Mouse (Mus musculus) lung, postnatal 4 days (tissue): ENCODE measurements around the gene 9430097D07Rik.

Source experiments
- DNase-seq, 2 experiments: peaks; one replicate each; pipeline ENCODE4 v3.0.0; 2021

Gene 9430097D07Rik

DNA sequence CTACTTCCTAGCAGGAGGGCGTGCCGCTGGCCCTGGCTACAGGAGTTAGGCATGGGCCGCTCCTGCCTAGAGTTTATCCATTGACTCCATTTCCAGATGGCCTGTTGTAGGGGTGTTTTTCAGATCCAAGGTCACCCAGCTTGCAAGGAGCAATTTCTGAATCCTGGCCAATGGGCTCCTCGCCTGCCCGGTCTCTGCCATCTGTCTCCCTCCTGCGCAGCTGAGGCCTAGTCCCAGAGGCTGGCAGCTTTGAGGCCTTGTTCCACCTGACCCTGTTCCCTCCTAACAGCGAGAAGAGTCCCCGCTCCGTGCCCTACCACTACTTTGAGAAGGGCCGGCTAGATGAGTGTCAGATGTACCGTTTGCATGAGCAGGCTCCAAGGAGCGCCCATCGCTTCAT, 21.2 kb upstream of the 9430097D07Rik start:
- no peak for DNase-seq

DNA sequence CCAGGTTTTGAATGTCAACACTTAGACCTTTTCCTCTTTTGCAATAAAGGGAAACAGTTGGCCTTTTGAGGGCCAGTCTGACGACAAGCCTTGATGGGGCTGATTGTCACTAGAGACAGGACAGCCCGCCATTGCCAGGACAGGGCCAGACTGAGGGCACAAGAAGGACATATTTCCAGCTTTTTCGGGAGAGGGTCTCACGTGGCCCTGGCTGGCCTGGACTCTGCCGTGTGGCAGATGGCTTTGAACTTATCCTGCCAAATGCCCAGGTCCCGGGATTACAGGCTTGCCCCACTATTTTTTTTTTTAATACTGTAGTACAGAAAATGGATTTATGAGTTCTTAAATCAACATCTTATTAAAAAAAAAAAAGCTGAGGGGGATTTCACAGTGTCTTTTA, 15.8 kb upstream of the 9430097D07Rik start:
- no peak for DNase-seq

DNA sequence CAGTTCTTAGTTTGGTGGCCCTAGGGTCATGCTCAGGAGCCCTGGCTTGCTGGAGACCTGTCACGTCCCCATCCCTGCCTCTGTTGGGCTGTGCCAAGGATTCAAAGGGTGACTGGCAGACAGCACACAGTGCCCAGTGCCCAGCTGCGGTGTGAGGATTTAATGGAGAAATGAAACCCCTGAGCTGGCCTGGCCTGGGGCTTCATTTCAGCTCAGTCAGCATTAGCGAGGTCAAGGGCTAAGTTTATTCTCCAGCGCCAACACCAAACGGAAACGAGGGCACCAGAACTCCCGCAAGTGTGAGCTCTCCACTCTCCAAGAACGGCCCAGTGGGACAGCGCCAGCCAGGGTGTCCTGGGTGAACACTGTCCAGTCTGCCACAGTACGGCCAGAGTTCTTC, 14.7 kb upstream of the 9430097D07Rik start:
- no peak for DNase-seq

DNA sequence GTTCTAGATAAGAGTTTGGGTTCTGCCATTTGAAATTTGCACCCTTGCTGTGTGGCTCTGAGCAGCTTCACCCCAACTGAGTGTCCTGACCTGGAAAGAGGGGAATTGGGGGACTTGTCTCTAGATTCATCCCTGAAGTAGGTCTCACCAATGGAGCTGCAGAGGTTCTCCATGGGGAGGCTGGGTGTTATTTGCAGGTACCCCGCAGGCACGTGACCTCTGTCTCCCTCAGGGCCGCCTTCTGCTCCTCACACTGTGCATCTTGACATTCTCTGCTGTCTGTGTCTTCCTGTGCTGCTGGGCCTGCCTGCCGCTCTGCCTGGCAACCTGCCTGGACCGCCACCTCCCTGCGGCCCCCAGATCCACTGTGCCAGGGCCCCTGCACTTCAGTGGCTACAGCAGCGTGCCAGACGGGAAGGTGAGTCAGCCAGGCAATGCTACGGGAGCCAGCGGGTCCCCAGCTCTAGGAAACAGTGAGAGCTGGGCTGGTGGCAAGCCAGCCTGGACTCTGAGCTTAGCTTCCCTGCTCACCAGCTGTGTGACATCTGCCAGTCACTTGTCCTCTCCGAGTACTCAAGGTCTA, 13.8 kb upstream of the 9430097D07Rik start:
- DNase-seq: peak in 1 of 2 experiments; percentile 70

DNA sequence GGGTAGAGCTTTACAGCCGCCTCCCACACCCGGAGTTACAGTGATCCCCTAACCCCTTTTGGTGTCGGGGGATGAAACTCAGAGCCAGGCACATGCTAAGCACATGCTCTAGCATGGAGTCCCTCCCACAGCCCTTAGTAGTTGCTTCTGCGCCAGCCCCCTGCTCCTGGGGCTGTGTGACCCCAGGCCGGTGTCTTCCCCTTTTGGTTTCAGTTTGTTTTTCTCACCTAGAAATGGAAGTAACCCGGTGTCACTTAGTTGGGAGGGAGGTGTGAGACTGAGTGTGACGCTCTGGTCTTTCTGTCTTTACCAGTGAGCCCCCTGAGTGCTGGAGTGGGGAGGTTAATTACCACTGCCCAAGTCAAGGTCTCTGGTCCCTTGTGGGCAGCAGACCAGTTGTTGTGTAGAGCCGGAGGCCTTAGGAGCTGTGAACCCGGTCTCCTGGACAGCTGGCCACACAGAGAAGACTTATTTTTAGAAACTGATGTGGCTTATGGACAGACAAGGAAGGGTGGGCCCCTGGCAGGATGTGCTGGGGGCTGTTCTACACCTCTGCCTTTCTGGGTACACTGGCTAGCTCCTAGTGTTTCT, 12.3 kb upstream of the 9430097D07Rik start:
- DNase-seq: peak; percentile 48 to 60

DNA sequence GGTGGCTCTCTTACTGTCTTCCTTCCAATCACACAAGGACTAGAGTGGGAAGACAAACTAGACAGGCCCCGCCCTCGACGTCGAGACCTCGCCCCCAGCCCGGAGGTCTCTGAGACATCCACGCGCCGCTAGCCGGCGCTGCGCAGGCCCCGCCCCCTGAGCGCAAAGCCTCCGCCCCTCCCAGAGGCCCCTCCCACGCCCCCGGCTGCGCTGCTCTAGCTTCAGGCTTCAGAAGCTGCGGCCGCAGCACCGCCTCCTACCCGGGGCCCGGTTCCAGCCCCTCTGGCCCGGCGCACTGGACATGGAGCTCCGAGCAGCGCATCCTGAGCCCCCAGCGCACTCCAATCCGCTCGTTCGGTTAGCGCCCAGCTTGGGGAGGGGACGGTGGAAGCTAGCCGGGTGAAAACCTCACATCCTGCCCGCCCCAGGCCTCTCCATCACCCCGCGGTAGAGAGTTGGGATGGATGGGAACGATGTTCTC, 11.4 kb upstream of the 9430097D07Rik start, which contains the start of gene St6galnac4:
TSS of gene St6galnac4 (plus strand) at position 225 of the 481 bp plus-strand sequence.
- DNase-seq: peak; percentile 94 to 95

DNA sequence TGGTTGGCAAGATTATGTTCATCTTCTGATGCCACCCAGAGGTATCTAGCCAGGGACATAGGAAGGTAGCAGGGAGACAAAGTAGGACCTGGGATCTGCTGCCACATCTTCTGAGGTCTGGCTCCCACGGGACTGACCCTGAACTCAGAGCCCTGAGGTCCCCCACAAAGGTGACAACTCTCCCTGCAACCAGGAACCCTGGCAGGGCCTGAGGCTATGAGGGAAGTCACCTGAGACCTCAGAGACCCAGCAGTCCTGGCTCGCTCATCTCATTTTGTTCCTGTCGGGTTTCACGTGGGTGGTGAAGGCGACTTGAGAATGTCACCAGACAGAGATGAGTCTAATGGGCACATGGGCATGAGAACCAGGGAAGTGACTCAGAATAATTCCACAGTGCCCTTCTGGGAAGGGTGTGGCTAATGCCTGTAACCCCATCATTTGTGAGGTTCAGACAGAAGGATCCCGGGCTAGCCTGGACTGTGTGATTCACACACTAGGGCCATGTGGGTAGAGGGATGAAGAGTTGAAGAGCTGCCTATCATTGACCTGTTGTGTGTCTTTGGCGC, 9.7 kb upstream of the 9430097D07Rik start:
- DNase-seq: no peak

DNA sequence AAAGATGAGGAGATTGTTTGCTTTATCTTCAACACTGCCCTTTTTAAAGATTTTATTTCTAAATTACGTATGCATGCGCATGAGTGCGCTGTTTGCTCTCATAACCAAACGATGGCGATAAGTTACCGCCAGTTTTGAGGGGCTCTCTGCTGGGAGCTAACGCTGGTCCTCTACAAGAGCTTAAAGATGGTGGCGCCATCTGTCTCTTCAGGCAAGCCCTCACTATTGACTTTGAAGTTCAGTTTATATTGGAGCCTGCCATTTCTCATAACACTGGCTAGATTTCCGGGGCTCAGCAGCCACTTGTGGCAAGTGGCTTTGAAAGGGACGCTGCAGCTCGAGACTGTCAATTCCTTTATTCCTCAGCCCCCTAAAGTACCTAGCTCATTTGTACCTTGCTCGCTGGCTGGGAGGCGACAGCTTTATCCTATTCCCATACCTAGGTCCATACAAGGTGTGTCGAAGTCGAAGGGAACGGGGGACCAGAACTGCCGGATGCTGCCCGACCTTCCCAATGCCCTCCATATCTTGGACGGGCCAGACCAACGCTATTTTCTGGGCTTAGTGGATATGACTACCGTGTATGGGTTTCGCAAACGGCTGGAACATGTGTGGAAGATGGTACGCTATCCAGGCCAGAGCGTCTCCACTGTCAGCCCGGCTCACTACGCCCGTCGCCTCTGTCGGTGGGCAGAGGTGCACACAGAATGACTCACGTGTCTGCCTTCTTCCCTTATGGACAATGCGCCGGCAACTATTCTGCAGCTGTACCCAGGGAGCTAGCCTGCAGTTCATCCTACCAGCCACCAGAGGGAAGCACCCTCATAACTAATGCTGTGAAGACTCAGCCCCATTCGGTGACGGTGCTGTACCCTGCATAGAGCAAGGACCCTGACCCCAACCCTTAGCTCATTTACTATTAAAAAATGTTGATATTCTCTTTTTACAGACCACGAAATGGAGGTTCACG, 7.6 kb upstream of the 9430097D07Rik start:
- peak; percentile 77 to 88 for DNase-seq

DNA sequence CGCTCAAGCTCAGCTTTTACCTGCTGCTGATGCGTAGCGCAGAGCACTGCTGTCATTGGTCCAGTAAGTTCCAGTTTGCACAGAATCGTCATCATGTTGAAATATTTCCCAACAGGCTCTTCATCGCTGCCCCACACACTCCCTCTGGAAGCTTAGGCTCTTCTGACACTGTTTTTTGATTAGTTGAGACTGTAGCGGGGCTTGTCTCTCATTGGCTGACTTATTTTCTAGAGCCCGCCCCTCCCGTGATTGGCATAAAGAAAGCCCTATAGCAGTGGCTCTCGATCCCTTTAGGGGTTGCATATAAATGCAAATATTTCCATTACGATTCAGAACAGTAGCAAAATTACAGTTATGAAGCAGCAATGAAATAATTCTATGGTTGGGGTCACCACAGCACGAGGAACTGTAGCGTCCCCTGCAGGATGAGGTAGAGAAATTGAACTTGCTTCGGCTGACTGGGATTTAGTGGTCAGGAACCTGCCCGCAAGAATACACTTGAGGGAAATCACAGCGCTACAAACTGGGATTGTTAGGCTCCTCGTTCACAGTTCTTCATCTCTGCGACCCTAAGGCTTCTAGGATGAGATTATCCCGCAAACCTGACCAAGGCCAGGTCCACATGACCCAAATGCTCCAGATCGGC, 6.1 kb upstream of the 9430097D07Rik start:
- peak; percentile 71 to 78 for DNase-seq

DNA sequence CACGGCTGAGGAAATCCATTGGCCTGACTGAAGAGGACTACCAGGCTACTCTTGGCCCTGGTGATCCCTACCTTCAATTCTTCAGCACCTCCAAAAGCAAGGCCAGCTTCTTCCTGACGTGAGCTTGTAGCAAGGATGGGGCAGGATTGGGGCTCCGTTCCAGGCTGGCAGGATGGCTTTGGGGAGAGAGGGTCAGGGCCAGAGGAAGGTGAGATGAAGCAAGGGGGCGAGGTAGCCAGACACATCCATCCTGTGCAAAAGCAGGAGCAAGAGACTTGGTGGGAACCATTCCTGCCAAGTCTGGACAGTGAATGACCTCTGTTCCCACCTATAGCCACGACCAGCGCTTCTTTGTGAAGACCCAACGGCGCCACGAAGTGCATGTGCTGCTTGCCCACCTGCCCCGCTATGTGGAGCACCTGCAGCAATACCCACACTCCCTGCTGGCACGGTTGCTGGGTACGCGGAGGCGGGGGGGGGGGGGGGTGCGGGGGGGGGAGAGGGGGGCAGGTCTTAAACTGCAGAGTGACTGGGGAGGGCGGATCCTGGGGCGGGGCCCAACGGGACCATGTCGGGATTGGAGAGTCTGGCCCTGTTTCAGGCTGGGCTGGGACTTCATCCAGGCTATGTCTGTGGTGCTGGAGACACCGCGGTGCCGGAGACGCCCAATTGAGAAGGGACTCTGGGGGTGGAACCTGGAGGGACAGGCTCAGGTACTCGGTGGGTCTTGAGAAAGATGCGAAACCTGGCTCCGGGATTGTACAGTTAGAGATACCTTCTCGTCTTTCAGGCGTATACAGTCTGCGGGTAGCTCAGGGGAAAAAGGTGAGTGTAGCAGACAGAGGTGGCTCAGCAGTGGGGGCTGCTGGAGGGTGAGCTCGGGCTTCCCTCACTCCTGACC, 2.9 kb upstream of the 9430097D07Rik start:
- DNase-seq: peak; percentile 50 to 68

DNA sequence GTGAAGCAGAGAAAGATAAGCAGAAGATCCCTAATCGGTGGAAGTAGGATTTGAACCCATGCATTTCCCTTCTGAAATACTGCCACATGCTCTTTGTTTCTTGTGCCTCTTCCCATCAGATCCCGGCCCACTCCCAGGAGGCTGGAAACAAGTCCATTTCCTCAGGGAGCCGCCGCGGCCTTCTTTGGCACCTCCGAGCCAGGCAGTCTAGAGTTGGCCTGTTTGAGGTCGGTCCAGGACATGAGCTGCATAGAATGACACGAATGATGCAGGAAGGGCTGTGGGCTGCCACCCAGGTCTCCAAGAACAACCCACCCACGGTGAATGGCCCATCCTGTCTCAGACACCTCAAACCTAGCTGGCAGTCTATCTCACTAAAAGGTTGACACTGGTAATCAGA, 1.0 kb upstream of the 9430097D07Rik start:
- no peak for DNase-seq

DNA sequence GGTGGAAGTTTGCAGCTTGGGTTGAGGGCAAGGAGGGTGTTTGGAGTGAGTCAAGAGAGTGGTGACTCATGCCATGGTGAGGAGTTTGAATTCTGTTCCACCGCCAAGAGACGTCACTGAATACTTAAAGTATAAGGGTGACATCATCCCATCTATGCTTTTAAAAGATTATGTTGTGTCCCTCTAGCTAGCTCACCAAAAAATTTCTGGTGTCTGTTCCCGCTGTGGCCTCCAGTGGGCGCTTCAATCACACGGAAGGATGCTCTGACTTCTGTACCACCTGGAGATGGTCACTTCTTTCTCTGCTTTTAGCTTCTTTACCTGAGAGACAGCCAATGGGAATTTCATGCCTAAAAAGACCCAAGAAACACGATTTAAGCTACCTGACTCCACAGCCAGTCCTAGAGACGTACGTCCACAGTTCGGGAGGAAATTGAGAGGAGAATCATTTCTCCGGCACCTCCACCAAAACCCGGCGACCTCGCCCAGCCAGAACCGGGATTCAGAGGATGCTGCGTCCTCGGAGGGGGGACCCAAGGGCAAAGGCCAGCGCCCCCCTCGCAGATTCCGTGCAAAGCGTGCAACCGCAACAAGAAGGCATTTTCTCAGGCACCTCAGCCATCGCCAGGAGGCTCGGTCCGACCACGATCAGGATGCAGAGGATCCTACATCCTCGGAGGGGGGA, 441 bp downstream of the 9430097D07Rik start:
- peak in 1 of 2 experiments; percentile 66 for DNase-seq

DNA sequence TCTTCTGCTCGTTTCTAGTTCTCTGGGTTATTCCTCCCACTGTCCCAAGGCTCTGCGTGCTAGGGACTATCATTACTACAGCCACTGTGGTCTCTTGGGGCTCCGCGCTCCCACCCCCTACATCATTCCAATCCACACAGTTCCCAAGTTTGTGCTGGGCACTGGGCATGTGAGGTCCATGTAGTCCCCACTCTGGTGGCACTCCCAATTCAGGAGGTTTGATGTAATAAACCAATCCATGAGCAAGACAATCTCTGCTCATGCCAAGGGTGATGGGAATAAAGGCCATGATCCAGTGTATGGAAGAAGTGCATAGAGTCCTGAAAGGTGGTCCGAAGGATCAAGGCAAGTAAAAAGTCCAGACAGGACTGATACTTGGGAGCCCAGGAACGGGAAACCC, 987 bp downstream of the 9430097D07Rik start, which contains the start of gene Pip5kl1:
TSS of gene Pip5kl1 (plus strand) at position 301 of the 400 bp plus-strand sequence.
- DNase-seq: no peak

DNA sequence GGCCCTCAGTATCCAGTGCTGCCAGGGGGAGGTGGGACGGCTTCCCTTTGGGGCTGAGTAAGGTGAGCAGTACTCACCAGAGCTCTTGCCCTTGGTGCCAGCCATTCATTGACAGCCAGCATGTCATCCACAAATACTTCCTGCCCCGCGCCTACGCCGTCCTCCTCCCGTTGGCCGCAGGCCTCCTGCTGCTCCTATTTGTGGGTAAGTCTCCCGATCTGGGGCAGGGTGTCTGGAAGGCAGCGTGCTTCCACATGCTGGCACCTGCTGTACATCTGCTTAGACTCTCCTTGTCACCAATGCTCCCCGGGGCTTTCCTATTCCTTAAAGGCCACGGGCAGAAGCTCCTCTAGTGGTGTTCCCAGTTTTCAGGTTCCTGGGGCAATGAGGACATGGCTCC, 3.3 kb downstream of the 9430097D07Rik start:
- DNase-seq: no peak

DNA sequence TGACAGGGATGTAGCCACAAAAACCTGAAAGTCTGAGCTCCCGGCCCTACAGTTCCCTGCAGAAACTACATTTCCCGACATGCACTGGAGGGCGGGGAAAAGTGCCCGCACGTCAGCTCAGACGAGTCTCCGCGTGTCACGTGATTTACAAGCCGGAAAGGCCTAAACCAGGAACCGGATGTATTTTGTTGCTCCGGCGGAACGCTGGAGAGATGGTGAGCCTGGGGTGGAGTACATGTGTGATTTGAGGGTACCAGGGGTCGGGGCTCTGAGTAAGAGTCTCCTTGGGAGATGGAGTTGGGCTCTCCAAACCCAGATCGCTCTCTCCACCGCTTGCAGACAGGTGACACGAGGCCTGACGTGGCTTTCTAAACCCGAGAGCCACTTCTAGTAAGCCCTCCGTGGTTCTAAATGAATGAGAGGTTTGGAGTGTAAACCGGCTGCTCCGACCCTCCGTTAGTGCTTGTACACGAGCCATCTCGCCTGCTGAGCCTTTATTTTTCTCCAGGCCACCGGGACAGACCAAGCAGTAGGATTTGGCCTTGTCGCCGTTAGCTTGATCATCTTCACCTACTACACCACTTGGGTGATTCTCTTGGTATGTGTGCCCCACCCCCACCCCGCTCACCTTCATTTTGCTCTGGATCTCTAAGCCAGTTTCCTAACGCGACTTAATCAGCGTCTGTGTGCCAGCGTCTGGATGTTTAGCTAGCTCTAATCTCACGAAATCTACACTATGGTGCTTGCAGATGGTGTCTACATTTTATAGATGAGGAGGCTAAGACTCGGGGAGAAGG, 4.6 kb downstream of the 9430097D07Rik start, which contains the start of gene Dpm2:
TSS of gene Dpm2 (plus strand) at position 161 of the 797 bp plus-strand sequence.
- DNase-seq: peak; percentile 91 to 93

DNA sequence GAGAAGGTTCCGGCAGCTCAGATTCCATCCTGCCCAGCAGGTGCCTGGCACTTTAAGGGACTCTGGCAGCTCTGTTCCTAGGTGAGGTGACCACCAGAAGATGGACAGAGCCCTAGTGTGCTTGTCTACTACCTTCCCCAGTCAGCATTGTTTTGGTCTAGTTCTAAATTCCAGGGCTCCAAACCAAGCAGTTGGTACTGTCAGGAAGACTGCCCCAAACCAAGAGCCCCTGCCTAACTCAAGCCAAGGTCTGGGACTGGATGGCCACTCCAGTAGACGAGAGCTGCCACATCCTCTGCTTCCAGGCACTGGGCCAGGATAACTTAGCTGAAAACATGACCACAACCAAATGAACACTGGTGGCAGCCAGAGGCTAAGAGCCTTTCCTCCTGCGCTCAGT, 6.5 kb downstream of the 9430097D07Rik start:
- DNase-seq: no peak

DNA sequence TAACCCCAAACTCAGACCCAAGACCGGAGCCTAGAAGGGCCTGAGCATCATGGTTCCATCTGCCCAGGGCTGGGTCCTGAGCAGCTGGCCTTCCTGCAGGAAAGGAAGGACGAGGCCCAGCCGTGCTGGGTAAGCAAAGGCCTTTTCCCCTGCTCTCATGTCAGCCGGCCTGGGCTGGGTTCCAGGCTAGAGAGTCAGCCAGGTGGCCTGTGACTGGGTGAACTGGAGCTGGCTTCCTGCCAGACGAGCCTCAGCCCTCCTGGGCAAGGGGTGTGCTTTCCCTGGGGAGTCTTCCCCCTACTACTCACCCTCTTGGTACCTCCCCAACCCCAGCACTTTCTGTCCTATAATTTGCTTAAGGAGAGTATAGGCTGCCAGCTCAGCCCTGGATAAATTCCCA, 7.3 kb downstream of the 9430097D07Rik start:
- DNase-seq: peak in 1 of 2 experiments; percentile 54

DNA sequence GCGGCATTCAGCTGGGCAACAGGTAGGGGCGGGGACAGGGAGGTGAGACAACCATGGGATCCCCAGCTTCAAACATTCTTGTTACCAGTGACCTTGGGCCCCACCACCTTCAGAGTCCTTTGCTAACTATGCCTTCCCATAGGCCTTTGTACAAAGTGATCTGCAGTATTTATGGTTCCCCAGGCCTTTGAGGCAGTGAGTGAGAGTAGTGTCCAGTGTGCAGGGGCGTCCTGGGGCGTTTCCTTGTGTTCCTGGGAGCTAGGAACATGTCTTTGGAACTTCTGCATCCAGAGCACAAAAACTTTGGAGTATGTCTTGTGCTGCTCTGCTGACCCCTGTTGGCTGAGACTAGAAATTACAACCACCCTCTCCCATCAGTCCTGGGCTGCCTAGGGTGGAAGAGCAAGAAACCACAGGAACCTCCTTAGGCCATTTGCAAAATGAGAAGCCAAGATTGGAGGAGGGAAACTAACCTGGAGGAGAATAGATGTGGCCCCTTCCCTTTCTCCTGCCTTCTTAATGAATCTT, 8.9 kb downstream of the 9430097D07Rik start:
- peak; percentile 59 to 81 for DNase-seq

DNA sequence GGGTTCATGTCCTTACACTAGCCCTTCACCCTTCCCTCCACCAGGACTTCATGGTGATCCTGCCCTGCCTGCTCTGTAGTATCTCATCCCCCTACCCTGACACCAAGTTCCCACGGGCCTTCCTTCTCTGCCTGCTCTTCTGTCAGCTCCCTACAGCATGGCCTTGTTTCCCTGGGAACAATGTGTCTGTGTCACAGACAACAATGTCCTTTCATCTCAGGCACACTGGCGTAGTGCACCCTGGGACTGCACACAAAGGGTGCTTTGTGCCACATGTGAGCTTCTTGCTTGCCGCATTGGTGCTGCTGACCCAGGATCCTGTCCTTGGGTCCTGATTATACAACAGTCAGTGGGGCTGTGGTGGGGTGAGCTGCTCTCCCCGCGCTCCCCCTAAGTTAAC, 15.9 kb downstream of the 9430097D07Rik start:
- no peak for DNase-seq
